Mouse (Mus musculus) thymus, postnatal 4 days (tissue): ENCODE results near the gene Pstk.

Experiments used
- DNase-seq: peaks from one replicate; pipeline ENCODE4 v3.0.0; 2021

The Pstk gene

DNA sequence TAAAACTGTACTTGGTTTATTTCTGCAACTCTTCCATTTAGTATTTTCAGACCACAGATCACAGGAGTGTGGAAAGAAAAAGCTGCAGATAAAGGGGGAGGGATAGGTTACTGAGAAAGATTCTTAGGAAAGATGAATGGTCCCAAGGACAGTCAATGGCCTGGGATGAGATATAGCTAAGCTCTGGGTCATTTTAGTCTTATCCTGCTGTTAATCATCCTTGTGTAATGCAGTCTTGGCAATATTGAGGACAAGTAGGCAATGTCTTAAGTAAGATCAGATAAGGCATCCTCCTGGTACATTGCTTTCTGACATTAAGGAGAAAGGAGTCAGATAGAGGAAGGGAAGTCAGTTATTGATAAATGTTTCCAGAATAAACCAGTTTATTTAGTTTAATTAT is 46.7 kb downstream of the Pstk start:
- no peak for DNase-seq

DNA sequence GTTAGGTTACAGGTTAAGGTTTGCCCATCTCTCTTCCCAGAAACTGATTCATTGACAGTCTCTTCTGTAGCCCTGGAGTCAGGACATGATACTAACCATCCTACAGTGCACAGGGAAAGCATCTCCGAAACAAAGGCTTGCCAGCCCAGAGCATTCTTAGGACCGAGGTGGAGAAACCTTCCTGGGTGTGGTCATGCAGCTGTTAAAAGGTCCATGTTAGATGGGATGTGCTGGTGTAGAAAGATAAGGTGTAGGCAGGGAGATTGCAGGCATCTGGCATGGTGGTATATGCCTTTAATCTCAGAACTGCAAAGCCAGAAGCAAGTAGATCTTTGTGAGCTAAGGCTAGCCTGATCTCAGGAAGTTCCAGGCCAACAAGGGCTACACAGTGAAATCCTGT is 54.0 kb downstream of the Pstk start:
- no peak for DNase-seq

GRCm38 (mm10) chr7:131427331-131427730 is 56.4 kb downstream of the Pstk start:
- DNase-seq: no peak

GRCm38 (mm10) chr7:131432244-131432643 is 61.3 kb downstream of the Pstk start:
- no peak for DNase-seq

- DNase-seq: no peak
Measured at GRCm38 (mm10) chr7:131434276-131434675, 63.3 kb downstream of the Pstk start.

GRCm38 (mm10) chr7:131437051-131437450 is 66.1 kb downstream of the Pstk start:
- peak; percentile 23 for DNase-seq
